Mouse (Mus musculus) adrenal gland, adult 8-10 months (tissue): ENCODE measurements around the gene Gabra2. TPM values are rescaled to one million over a fixed set of nuclear protein-coding genes. Genes with fewer than 3 reads are reported as not detected.

Source experiments
- DNase-seq: peaks from one replicate; pipeline ENCODE4 v3.0.0; 2022
- total RNA-seq, 4 experiments: library from RNA; stranded (reverse); gene quantifications; 2 replicates each; pipeline ENCODE4 v1.2.4; 2022

The Gabra2 gene
- under 1 TPM in 1 of 4 experiments, not detected in 3; 0.42 TPM for total RNA-seq

GRCm38 (mm10) chr5:71095725-71096607 is at the start of gene Gabra2:
TSS of gene Gabra2 (minus strand) at chr5:71095849.
- no peak for DNase-seq

- no peak for DNase-seq
Observed at GRCm38 (mm10) chr5:71136691-71137090, 41.0 kb upstream of the Gabra2 start.

- no peak for DNase-seq
Observed at GRCm38 (mm10) chr5:71135840-71136239, 40.2 kb upstream of the Gabra2 start.

- DNase-seq = no peak
Observed at GRCm38 (mm10) chr5:71127721-71128120, 32.1 kb upstream of the Gabra2 start.

GRCm38 (mm10) chr5:71115216-71115615 is 19.6 kb upstream of the Gabra2 start:
- DNase-seq = no peak

GRCm38 (mm10) chr5:71095180-71095579 is 469 bp downstream of the Gabra2 start:
- DNase-seq = no peak

GRCm38 (mm10) chr5:71094776-71095175 is 873 bp downstream of the Gabra2 start:
- no peak for DNase-seq

GRCm38 (mm10) chr5:71093807-71094206 is 1.8 kb downstream of the Gabra2 start:
- no peak for DNase-seq

GRCm38 (mm10) chr5:71092475-71092874 is 3.2 kb downstream of the Gabra2 start:
- no peak for DNase-seq

GRCm38 (mm10) chr5:71091926-71092325 is 3.7 kb downstream of the Gabra2 start:
- no peak for DNase-seq

GRCm38 (mm10) chr5:71078861-71079260 is 16.8 kb downstream of the Gabra2 start:
- no peak for DNase-seq

- no peak for DNase-seq
Observed at GRCm38 (mm10) chr5:71061696-71062095, 34.0 kb downstream of the Gabra2 start.

- DNase-seq = no peak
Observed at GRCm38 (mm10) chr5:71058047-71058446, 37.6 kb downstream of the Gabra2 start.

GRCm38 (mm10) chr5:71037352-71037751 is 58.3 kb downstream of the Gabra2 start:
- peak; percentile 9 for DNase-seq

GRCm38 (mm10) chr5:71025956-71026355 is 69.7 kb downstream of the Gabra2 start:
- DNase-seq = no peak

GRCm38 (mm10) chr5:71011751-71012150 is 83.9 kb downstream of the Gabra2 start:
- no peak for DNase-seq

GRCm38 (mm10) chr5:71011271-71011670 is 84.4 kb downstream of the Gabra2 start:
- DNase-seq = no peak

- no peak for DNase-seq
Observed at GRCm38 (mm10) chr5:71010797-71011196, 84.9 kb downstream of the Gabra2 start.

GRCm38 (mm10) chr5:70995617-70996325 is 99.9 kb downstream of the Gabra2 start:
- DNase-seq = no peak

- DNase-seq = no peak
Observed at GRCm38 (mm10) chr5:70993281-70993680, 102.4 kb downstream of the Gabra2 start.

GRCm38 (mm10) chr5:70990891-70991290 is 104.8 kb downstream of the Gabra2 start:
- no peak for DNase-seq
